25 mouse cellular contexts compared by ENCODE assay signal in genomic region chr15:97077665-97078064, GRCm38 (mm10). TPM values are rescaled to one million over a fixed set of nuclear protein-coding genes. Genes with fewer than 3 reads are reported as not detected.
DNase-seq lines count a peak whose midpoint lies in the region; ATAC-seq and TF ChIP-seq lines count a peak whose summit lies in the region.
"Had no signal": no experiment of that assay in that cellular context is flagged by ENCODE, and none has a peak within 500 bp of the region (broad histone marks: within the 10 kb centered on the region; RNA-seq: fewer than 3 reads in every experiment).

No protein-coding gene starts in this region.

- peak overlapping the region; percentile 26; the same call in 1 of the 2 replicates for H3K27ac ChIP-seq in lung, embryonic 14.5 days (ENCODE audit: low read depth)
- H3K27ac ChIP-seq in lung, embryonic 16.5 days (ENCODE audit: low read length) = no peak overlapping the region
- H3K27ac ChIP-seq: embryonic facial prominence, embryonic 10.5 days; embryonic facial prominence, embryonic 12.5 days; forebrain, embryonic 13.5 days had no signal

- no peaks in the 10 kb centered on the region for H3K36me3 ChIP-seq in lung, embryonic 14.5 days (ENCODE audit: insufficient read depth)
- H3K36me3 ChIP-seq in lung, embryonic 16.5 days (ENCODE audit: control insufficient read depth, insufficient read depth, low read length) = no peaks in the 10 kb centered on the region
- H3K36me3 ChIP-seq: embryonic facial prominence, embryonic 10.5 days; embryonic facial prominence, embryonic 12.5 days; G1E had no signal

- H3K4me3 ChIP-seq in lung, embryonic 14.5 days (ENCODE audit: low read depth, low read length) = no peak overlapping the region
- H3K4me3 ChIP-seq in lung, embryonic 16.5 days (ENCODE audit: low read length) = no peak overlapping the region
- H3K4me3 ChIP-seq: embryonic facial prominence, embryonic 10.5 days; embryonic facial prominence, embryonic 12.5 days; forebrain, embryonic 13.5 days had no signal

- H3K9ac ChIP-seq in lung, embryonic 14.5 days = no peak overlapping the region
- H3K9ac ChIP-seq in lung, embryonic 16.5 days (ENCODE audit: low read length) = no peak overlapping the region
- H3K9ac ChIP-seq: embryonic facial prominence, embryonic 12.5 days; forebrain, embryonic 13.5 days had no signal

- no peaks in the 10 kb centered on the region for H3K27me3 ChIP-seq in lung, embryonic 14.5 days (ENCODE audit: insufficient read depth, low read length)
- no peaks in the 10 kb centered on the region for H3K27me3 ChIP-seq in lung, embryonic 16.5 days (ENCODE audit: control insufficient read depth, insufficient read depth, low read depth, low read length)
- H3K27me3 ChIP-seq: CH12.LX; embryonic facial prominence, embryonic 12.5 days; forebrain, embryonic 13.5 days; Patski had no signal

- no peak for TF ChIP-seq CTCF in lung, embryonic 14.5 days (IDR thresholded peaks at IDR 0.05; ENCODE audit: low read depth)

- ATAC-seq in lung, embryonic 14.5 days (ENCODE audit: insufficient read depth) = peak; percentile 54; the same call in 1 of the 2 replicates
- ATAC-seq in lung, embryonic 16.5 days (ENCODE audit: low read depth) = peak; percentile 71
- ATAC-seq: activated CD4-positive, CD25-positive, alpha-beta regulatory T cell, adult 4 months; CD4-positive, CD25-positive, alpha-beta regulatory T cell, adult 4 months; forebrain, embryonic 13.5 days; Patski had no signal

- peak; percentile 73 for DNase-seq in heart, adult 11 months
- no peak for DNase-seq in heart, adult 18-20 months
- DNase-seq in lung, embryonic 14.5 days = peak; percentile 28
- no peak for DNase-seq in lung, postnatal 14 days
- DNase-seq in lung, postnatal 36 days = no peak
- peak; percentile 31 for DNase-seq in testis, postnatal 10 days (ENCODE audit: low spot score)
- DNase-seq in testis, postnatal 14 days (ENCODE audit: low spot score) = no peak
- DNase-seq: adrenal gland, adult 8-10 months; adrenal gland, postnatal 14 days; adrenal gland, postnatal 36 days; B cell, adult 2 months; cerebellum, adult 11-12 months; cerebellum, adult 2 months; cerebellum, adult 9-10 months; cerebellum, postnatal 10 days; cerebellum, postnatal 25 days had no signal

- H3K9me3 ChIP-seq in lung, embryonic 14.5 days (ENCODE audit: low read depth, low read length) = no peaks in the 10 kb centered on the region
- no peaks in the 10 kb centered on the region for H3K9me3 ChIP-seq in lung, embryonic 16.5 days (ENCODE audit: control insufficient read depth, low read length)
- H3K9me3 ChIP-seq: embryonic facial prominence, embryonic 10.5 days; embryonic facial prominence, embryonic 12.5 days; forebrain, embryonic 13.5 days had no signal

- 0 out of 2 replicates have a peak, but pooled peaks cover 7% of the 10 kb centered on the region for H3K4me1 ChIP-seq in lung, embryonic 14.5 days (ENCODE audit: insufficient read depth)
- 0 out of 2 replicates have a peak, but pooled peaks cover 6% of the 10 kb centered on the region for H3K4me1 ChIP-seq in lung, embryonic 16.5 days (replicated peaks; ENCODE audit: control insufficient read depth, insufficient read depth, low read length)
- H3K4me1 ChIP-seq: forebrain, embryonic 13.5 days had no signal

- WGBS in lung, embryonic 14.5 days = 70% methylated on average over 6 of the region's 6 CpGs
- WGBS in lung, embryonic 16.5 days = 62% methylated on average over 6 of the region's 6 CpGs

- H3K4me2 ChIP-seq in lung, embryonic 14.5 days = no peak overlapping the region
- H3K4me2 ChIP-seq in lung, embryonic 16.5 days (ENCODE audit: low read depth, low read length) = no peak overlapping the region
- H3K4me2 ChIP-seq: embryonic facial prominence, embryonic 12.5 days; forebrain, embryonic 13.5 days had no signal

RNA-seq across cellular contexts. Expression of gene Slc38a4, which starts 21.9 kb away (rescaled TPM):
- total RNA-seq in heart, adult 18-20 months (2021) = 1 to 10 TPM; 3.7 to 5.0 TPM
- polyA plus RNA-seq in lung, embryonic 14.5 days (2014; fragmentation: Nextera tagmentation; extraction: Ambion mirVana) = 92.3 and 93.8 TPM in 2 replicates
- polyA plus RNA-seq in lung, embryonic 16.5 days (2015; fragmentation: Nextera tagmentation; extraction: Ambion mirVana) = 57.0 and 64.8 TPM in 2 replicates
- polyA plus RNA-seq: activated CD4-positive, CD25-positive, alpha-beta regulatory T cell, adult 4 months; CD4-positive, CD25-positive, alpha-beta regulatory T cell, adult 4 months; G1E had no signal

Comparison
In these comparisons a context has a peak if more than half of its experiments do, and no peak if none do; other contexts are left out.
1. DNase-seq: peak in heart, adult 11 months (single experiment), lung, embryonic 14.5 days (single experiment) and testis, postnatal 10 days (single experiment); none in heart, adult 18-20 months (0 of 2), lung, postnatal 14 days (single experiment), lung, postnatal 36 days (single experiment) and testis, postnatal 14 days (single experiment).